Mouse (Mus musculus) bone marrow, adult 2 months (tissue): ENCODE results near the gene Itga9. TPM values are rescaled to one million over a fixed set of nuclear protein-coding genes. Genes with fewer than 3 reads are reported as not detected.

ENCODE experiments used
- H3K27ac ChIP-seq: fragments of 200-500 bp; 2 replicates; pipeline ENCODE4 v1.5.1; 2012; ENCODE audit warnings: low read depth, mild to moderate bottlenecking, control low read depth, inconsistent platforms, low read length; ENCODE audit not compliant: control insufficient read depth, poor library complexity, insufficient read depth
- H3K4me1 ChIP-seq: fragments of 200-500 bp; 2 replicates; pipeline ENCODE4 v1.6.1; 2011; ENCODE audit warnings: low read length; ENCODE audit not compliant: control insufficient read depth, insufficient read depth
- H3K4me3 ChIP-seq: fragments of 200-500 bp; replicated peaks from 2 replicates; pipeline ENCODE3; 2011; ENCODE audit warnings: mild to moderate bottlenecking, low read depth, low read length, control low read depth; ENCODE audit not compliant: control insufficient read depth
- CTCF ChIP-seq: fragments of 200-500 bp; IDR thresholded peaks from 2 replicates; pipeline ENCODE4 v1.5.1; 2011; ENCODE audit warnings: low read length, control low read depth; ENCODE audit not compliant: control insufficient read depth, insufficient read depth
- POLR2A ChIP-seq: fragments of 200-500 bp; IDR thresholded peaks from 2 replicates; pipeline ENCODE4 v1.6.1; 2011; ENCODE audit warnings: low read depth, mild to moderate bottlenecking, control low read depth, low read length, borderline replicate concordance; ENCODE audit not compliant: control insufficient read depth
- WGBS: fragments of 180-500 bp; shearing (Covaris S2); methylation state at CpG from one replicate; pipeline ENCODE4 v1.1.7; 2018; 5-methylcytosine and 5-hydroxymethylcytosine counted together
- polyA plus RNA-seq: library from polyadenylated mRNA; stranded (reverse); fragments of >200 nt; gene quantifications from 2 replicates; pipeline ENCODE4 v1.2.4, GENCODE M21; 2011; ENCODE audit warnings: low replicate concordance; ENCODE audit not compliant: missing spikeins, insufficient read depth, insufficient read length

Gene Itga9
- polyA plus RNA-seq, 1 experiment = 12.0 TPM

- no peaks in the 10 kb centered on the region for H3K4me1 ChIP-seq
- H3K4me3 ChIP-seq = no peak overlapping the region
- no peak for TF ChIP-seq POLR2A
- no peak for TF ChIP-seq CTCF
- 60% methylated on average over 2 of the region's 2 CpGs for WGBS
- H3K27ac ChIP-seq = no peak overlapping the region
Measured at GRCm38 (mm10) chr9:118900677-118901076, 294.2 kb downstream of the Itga9 start.

- H3K4me3 ChIP-seq = no peak overlapping the region
- no peak for TF ChIP-seq POLR2A
- TF ChIP-seq CTCF = no peak
- no peak overlapping the region for H3K27ac ChIP-seq
- H3K4me1 ChIP-seq = no peaks in the 10 kb centered on the region
- 65% methylated on average over 6 of the region's 6 CpGs for WGBS
Measured at GRCm38 (mm10) chr9:118901917-118902316, 295.4 kb downstream of the Itga9 start.

GRCm38 (mm10) chr9:118907934-118908620 lies 301.6 kb downstream of the Itga9 start:
- no peak overlapping the region for H3K4me3 ChIP-seq
- no peak for TF ChIP-seq POLR2A
- peak; percentile 81 for TF ChIP-seq CTCF
- no peak overlapping the region for H3K27ac ChIP-seq
- peaks cover 3% of the 10 kb centered on the region; the same call in 1 of the 2 replicates for H3K4me1 ChIP-seq
- WGBS = 51% methylated on average over 18 of the region's 18 CpGs

GRCm38 (mm10) chr9:118913048-118913447 lies 306.6 kb downstream of the Itga9 start:
- Histone ChIP-seq H3K4me1 (peaks cover 3% of the 10 kb centered on the region; the same call in 1 of the 2 replicates), H3K27ac (peak overlapping the region; percentile 30), H3K4me3 (no peak overlapping the region)
- TF ChIP-seq POLR2A (no peak), CTCF (no peak)
- WGBS = 27% methylated on average over 9 of the region's 9 CpGs

GRCm38 (mm10) chr9:118913613-118914012 lies 307.1 kb downstream of the Itga9 start:
- WGBS = 44% methylated on average over 3 of the region's 3 CpGs
- TF ChIP-seq POLR2A = no peak
- TF ChIP-seq CTCF = no peak
- H3K27ac ChIP-seq = peak overlapping the region; percentile 10; the same call in 1 of the 2 replicates
- H3K4me1 ChIP-seq = peaks cover 3% of the 10 kb centered on the region; the same call in 1 of the 2 replicates
- no peak overlapping the region for H3K4me3 ChIP-seq

GRCm38 (mm10) chr9:118914589-118914988 lies 308.1 kb downstream of the Itga9 start:
- Histone ChIP-seq H3K4me1 (peaks cover 3% of the 10 kb centered on the region; the same call in 1 of the 2 replicates), H3K4me3 (no peak overlapping the region), H3K27ac (no peak overlapping the region)
- 62% methylated on average over 8 of the region's 8 CpGs for WGBS
- TF ChIP-seq POLR2A = no peak
- TF ChIP-seq CTCF = no peak

GRCm38 (mm10) chr9:118915290-118915689 lies 308.8 kb downstream of the Itga9 start:
- peaks cover 3% of the 10 kb centered on the region; the same call in 1 of the 2 replicates for H3K4me1 ChIP-seq
- H3K4me3 ChIP-seq = no peak overlapping the region
- H3K27ac ChIP-seq = no peak overlapping the region
- TF ChIP-seq CTCF = peak; percentile 64
- no peak for TF ChIP-seq POLR2A
- WGBS = 70% methylated on average over 5 of the region's 5 CpGs

- peaks cover 3% of the 10 kb centered on the region; the same call in 1 of the 2 replicates for H3K4me1 ChIP-seq
- 72% methylated on average over 16 of the region's 16 CpGs for WGBS
- H3K4me3 ChIP-seq = no peak overlapping the region
- TF ChIP-seq CTCF = no peak
- TF ChIP-seq POLR2A = no peak
- no peak overlapping the region for H3K27ac ChIP-seq
Measured at GRCm38 (mm10) chr9:118919672-118920186, 313.2 kb downstream of the Itga9 start.
